21 mouse cellular contexts compared by ENCODE assay signal in genomic region chr3:41514003-41514402, GRCm38 (mm10). TPM values are rescaled to one million over a fixed set of nuclear protein-coding genes. Genes with fewer than 3 reads are reported as not detected.
A peak's percentile ranks its signal among the peaks of the same experiment; 100 is the strongest.
DNase-seq lines count a peak whose midpoint lies in the region; ATAC-seq and TF ChIP-seq lines count a peak whose summit lies in the region.
"Had no signal": no experiment of that assay in that cellular context is flagged by ENCODE, and none has a peak within 500 bp of the region (broad histone marks: within the 10 kb centered on the region; RNA-seq: fewer than 3 reads in every experiment).

No protein-coding gene starts in this region.

- H3K4me2 ChIP-seq in forebrain, embryonic 11.5 days (ENCODE audit: low read depth, low read length, severe bottlenecking), result no peak overlapping the region
- no peak overlapping the region for H3K4me2 ChIP-seq in forebrain, postnatal 0 days (ENCODE audit: low read depth)
- H3K4me2 ChIP-seq in forebrain, embryonic 14.5 days (ENCODE audit: low read length), result no peak overlapping the region
- H3K4me2 ChIP-seq: embryonic facial prominence, embryonic 13.5 days; heart, embryonic 11.5 days; heart, embryonic 15.5 days; hindbrain, embryonic 14.5 days; intestine, embryonic 15.5 days had no signal

- WGBS in forebrain, embryonic 11.5 days, result 48% methylated on average over 5 of the region's 5 CpGs
- WGBS in forebrain, postnatal 0 days, result 31% methylated on average over 5 of the region's 5 CpGs
- 19% methylated on average over 5 of the region's 5 CpGs for WGBS in forebrain, embryonic 14.5 days

- TF ChIP-seq CTCF in forebrain, postnatal 0 days (IDR thresholded peaks at IDR 0.05; ENCODE audit: low read depth), result no peak

- no peaks in the 10 kb centered on the region for H3K36me3 ChIP-seq in forebrain, embryonic 11.5 days (ENCODE audit: control insufficient read depth, insufficient read depth, low read length)
- H3K36me3 ChIP-seq in forebrain, postnatal 0 days (ENCODE audit: insufficient read depth), result no peaks in the 10 kb centered on the region
- H3K36me3 ChIP-seq in forebrain, embryonic 14.5 days (ENCODE audit: control insufficient read depth, insufficient read depth, low read length), result no peaks in the 10 kb centered on the region
- H3K36me3 ChIP-seq: embryonic facial prominence, embryonic 13.5 days; G1E; heart, embryonic 15.5 days; intestine, embryonic 15.5 days had no signal

- H3K4me1 ChIP-seq in forebrain, embryonic 11.5 days (replicated peaks; ENCODE audit: control insufficient read depth, insufficient read depth, low read length), result no peaks in the 10 kb centered on the region
- no peaks in the 10 kb centered on the region for H3K4me1 ChIP-seq in forebrain, postnatal 0 days (ENCODE audit: insufficient read depth)
- H3K4me1 ChIP-seq in forebrain, embryonic 14.5 days (ENCODE audit: control insufficient read depth, insufficient read depth, low read length), result peaks cover 8% of the 10 kb centered on the region
- H3K4me1 ChIP-seq: embryonic facial prominence, embryonic 13.5 days; heart, embryonic 15.5 days had no signal

- H3K9ac ChIP-seq in forebrain, embryonic 11.5 days (ENCODE audit: low read length), result no peak overlapping the region
- H3K9ac ChIP-seq in forebrain, postnatal 0 days, result no peak overlapping the region
- H3K9ac ChIP-seq in forebrain, embryonic 14.5 days (ENCODE audit: low read length), result no peak overlapping the region
- H3K9ac ChIP-seq: embryonic facial prominence, embryonic 13.5 days; heart, embryonic 15.5 days; hindbrain, embryonic 14.5 days; intestine, embryonic 15.5 days had no signal

- no peak overlapping the region for H3K4me3 ChIP-seq in forebrain, embryonic 11.5 days (ENCODE audit: low read depth, low read length)
- no peak overlapping the region for H3K4me3 ChIP-seq in forebrain, postnatal 0 days (ENCODE audit: low read depth, low read length)
- H3K4me3 ChIP-seq in forebrain, embryonic 14.5 days (ENCODE audit: low read depth, low read length), result no peak overlapping the region
- H3K4me3 ChIP-seq: embryonic facial prominence, embryonic 13.5 days; heart, embryonic 15.5 days; intestine, embryonic 15.5 days had no signal

- DNase-seq in forebrain, embryonic 11.5 days (ENCODE audit: low spot score), result no peak
- no peak for DNase-seq in forebrain, postnatal 0 days
- peak; percentile 65 for DNase-seq in Muller cell, postnatal 12 days (ENCODE audit: inconsistent ontology term)
- DNase-seq in forebrain, embryonic 14.5 days (ENCODE audit: low spot score), result peak; percentile 50
- DNase-seq in retina, postnatal 1 day, result peak; percentile 55
- no peak for DNase-seq in layer of hippocampus, postnatal 14 days (ENCODE audit: low spot score in 2 of 2)
- DNase-seq in cerebellum, postnatal 10 days, result no peak
- DNase-seq: adrenal gland, postnatal 10 days; B cell, adult 2 months; cerebellum, adult 8-10 months; cerebellum, postnatal 36 days; gastrocnemius, postnatal 10 days; heart, adult 18-20 months; heart, postnatal 14 days had no signal

- peak; percentile 61 for ATAC-seq in forebrain, embryonic 11.5 days (replicated peaks; ENCODE audit: low FRiP score)
- ATAC-seq in forebrain, postnatal 0 days, result no peak
- peak; percentile 48; the same call in 1 of the 2 replicates for ATAC-seq in forebrain, embryonic 14.5 days
- ATAC-seq: CD4-positive, CD25-positive, alpha-beta regulatory T cell, adult 4 months had no signal

- H3K27me3 ChIP-seq in forebrain, embryonic 11.5 days (ENCODE audit: control insufficient read depth, insufficient read depth, low read length), result no peaks in the 10 kb centered on the region
- no peaks in the 10 kb centered on the region for H3K27me3 ChIP-seq in forebrain, postnatal 0 days (ENCODE audit: insufficient read depth, low read length)
- H3K27me3 ChIP-seq in forebrain, embryonic 14.5 days (replicated peaks; ENCODE audit: control insufficient read depth, insufficient read depth, low read length), result no peaks in the 10 kb centered on the region
- H3K27me3 ChIP-seq: embryonic facial prominence, embryonic 13.5 days; heart, embryonic 15.5 days; intestine, embryonic 15.5 days had no signal

- H3K27ac ChIP-seq in forebrain, embryonic 11.5 days (ENCODE audit: low read depth, low read length), result no peak overlapping the region
- H3K27ac ChIP-seq in forebrain, postnatal 0 days (ENCODE audit: low read depth, low read length), result no peak overlapping the region
- H3K27ac ChIP-seq in forebrain, embryonic 14.5 days (ENCODE audit: low read depth, low read length), result no peak overlapping the region
- H3K27ac ChIP-seq: embryonic facial prominence, embryonic 13.5 days; heart, embryonic 15.5 days; hindbrain, embryonic 14.5 days; intestine, embryonic 15.5 days had no signal

- no peaks in the 10 kb centered on the region for H3K9me3 ChIP-seq in forebrain, embryonic 11.5 days (ENCODE audit: control insufficient read depth, low read length)
- H3K9me3 ChIP-seq in forebrain, postnatal 0 days (ENCODE audit: low read length), result no peaks in the 10 kb centered on the region
- H3K9me3 ChIP-seq in forebrain, embryonic 14.5 days (replicated peaks; ENCODE audit: control insufficient read depth, low read length), result no peaks in the 10 kb centered on the region
- H3K9me3 ChIP-seq: embryonic facial prominence, embryonic 13.5 days; G1E; heart, embryonic 15.5 days; intestine, embryonic 15.5 days had no signal

RNA-seq across cellular contexts. Expression of gene Jade1, which starts 41.5 kb away (rescaled TPM):
- 22.4 and 24.1 TPM in 2 replicates for polyA plus RNA-seq in forebrain, embryonic 11.5 days (2014; fragmentation: Nextera tagmentation; extraction: Ambion mirVana)
- 17.9 and 22.1 TPM in 2 replicates for total RNA-seq in forebrain, postnatal 0 days (2014; rRNA removed)
- polyA plus RNA-seq in forebrain, postnatal 0 days (2015; fragmentation: Nextera tagmentation; extraction: Ambion mirVana), result 9.5 and 13.1 TPM in 2 replicates
- 11.9 and 14.5 TPM in 2 replicates for polyA plus RNA-seq in forebrain, embryonic 14.5 days (2014; fragmentation: Nextera tagmentation; extraction: Ambion mirVana)
- total RNA-seq in layer of hippocampus, postnatal 14 days (2021), result 10 to 100 TPM; 20.0 to 21.0 TPM

Comparison
In these comparisons a context has a peak if more than half of its experiments do, and no peak if none do; other contexts are left out.
1. DNase-seq: peak in Muller cell, postnatal 12 days (single experiment), forebrain, embryonic 14.5 days (single experiment) and retina, postnatal 1 day (single experiment); none in forebrain, embryonic 11.5 days (single experiment), forebrain, postnatal 0 days (single experiment), layer of hippocampus, postnatal 14 days (0 of 2) and cerebellum, postnatal 10 days (0 of 2).